In the genomic region with DNA sequence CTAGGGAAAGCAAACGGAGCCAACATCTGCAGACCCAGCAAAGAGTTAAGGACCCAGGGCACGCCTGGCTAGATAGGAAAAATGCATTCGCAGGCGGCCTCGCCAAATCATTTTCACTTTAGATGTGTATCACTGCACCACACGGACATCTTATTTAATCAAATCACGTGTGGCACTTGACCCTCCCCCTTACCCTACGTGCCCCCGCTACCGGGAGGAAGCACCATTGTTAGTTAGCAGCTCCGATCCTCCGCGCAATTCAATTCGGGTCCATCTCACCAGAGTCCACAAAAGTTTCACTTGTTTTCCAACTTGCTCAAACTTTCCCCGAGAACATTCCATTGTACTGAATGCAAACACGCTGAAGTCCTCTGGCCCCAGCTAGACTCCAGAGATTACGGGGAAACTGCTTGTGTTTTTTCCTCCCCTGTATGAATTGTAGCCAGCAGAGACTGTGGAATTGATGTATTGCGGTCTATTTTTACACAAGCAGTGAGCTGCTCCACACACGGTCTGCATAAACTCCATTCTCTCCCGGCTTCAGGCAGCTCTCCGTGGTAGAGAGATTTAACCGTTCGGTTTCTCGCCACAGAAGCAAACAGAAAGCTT, we compare ENCODE assay signal across 8 mouse cellular contexts. TPM values are rescaled to one million over a fixed set of nuclear protein-coding genes. Genes with fewer than 3 reads are reported as not detected.
A peak's percentile ranks its signal among the peaks of the same experiment; 100 is the strongest.
DNase-seq lines count a peak whose midpoint lies in the region; ATAC-seq lines count a peak whose summit lies in the region.

No protein-coding gene starts in this region.

- peak; percentile 75 for ATAC-seq in common myeloid progenitor, adult 5-6 weeks (replicated peaks; ENCODE audit: low read depth, poor library complexity, severe bottlenecking)
- peak; percentile 88 for ATAC-seq in hindbrain, embryonic 16.5 days

- peak overlapping the region; percentile 51 for H3K4me3 ChIP-seq in hindbrain, embryonic 16.5 days (ENCODE audit: low read length)
- peak overlapping the region; percentile 71 for H3K4me3 ChIP-seq in macrophage (ENCODE audit: inconsistent target)

- peak; percentile 35 to 40 for DNase-seq in adrenal gland, adult 18-20 months (ENCODE audit: low spot score in 2 of 2)
- peak; percentile 50 for DNase-seq in gastrocnemius, postnatal 10 days
- peak; percentile 41 to 42 for DNase-seq in layer of hippocampus, postnatal 36 days
- DNase-seq in retina, postnatal 1 day, result peak; percentile 79
- peak; percentile 35 for DNase-seq in urinary bladder, postnatal 25 days (ENCODE audit: low spot score)

- WGBS in hindbrain, embryonic 16.5 days, result under 1% methylated on average over 24 of the region's 24 CpGs
- WGBS in macrophage (ENCODE audit: missing documents), result under 1% methylated on average over 24 of the region's 24 CpGs

- H3K27ac ChIP-seq in hindbrain, embryonic 16.5 days (ENCODE audit: low read depth, low read length), result peak overlapping the region; percentile 36
- H3K27ac ChIP-seq in macrophage, result no peak overlapping the region

- no peaks in the 10 kb centered on the region for H3K9me3 ChIP-seq in hindbrain, embryonic 16.5 days (ENCODE audit: control insufficient read depth, low read length)

- peaks cover 11% of the 10 kb centered on the region for H3K4me1 ChIP-seq in hindbrain, embryonic 16.5 days (ENCODE audit: control insufficient read depth, insufficient read depth, low read depth, low read length)

- H3K9ac ChIP-seq in hindbrain, embryonic 16.5 days (ENCODE audit: low read depth, low read length), result peak overlapping the region; percentile 28

- H3K36me3 ChIP-seq in hindbrain, embryonic 16.5 days (ENCODE audit: control insufficient read depth, insufficient read depth, low read length), result no peaks in the 10 kb centered on the region
- no peaks in the 10 kb centered on the region for H3K36me3 ChIP-seq in macrophage (ENCODE audit: inconsistent target)

- H3K79me2 ChIP-seq in macrophage (ENCODE audit: inconsistent target), result no peaks in the 10 kb centered on the region

- H3K4me2 ChIP-seq in hindbrain, embryonic 16.5 days (ENCODE audit: low read length), result peak overlapping the region; percentile 60

- no peaks in the 10 kb centered on the region for H3K27me3 ChIP-seq in hindbrain, embryonic 16.5 days (replicated peaks; ENCODE audit: control insufficient read depth, insufficient read depth, low read length)

RNA-seq across cellular contexts. Expression of gene Ppargc1a, which starts 14.9 kb away (rescaled TPM):
- total RNA-seq in adrenal gland, adult 18-20 months (2021), result 10 to 100 TPM; 15.8 to 64.3 TPM
- total RNA-seq in common myeloid progenitor, adult 5-6 weeks (2017), result 0.29 and 0.46 TPM in 2 replicates
- total RNA-seq in gastrocnemius, postnatal 10 days (2021), result 10 to 100 TPM; 22.4 to 27.0 TPM
- 13.3 and 21.6 TPM in 2 replicates for polyA plus RNA-seq in hindbrain, embryonic 16.5 days (2015; fragmentation: Nextera tagmentation; extraction: Ambion mirVana)
- 10 to 100 TPM; 42.8 to 46.1 TPM for total RNA-seq in layer of hippocampus, postnatal 36 days (2021)
- total RNA-seq in macrophage (2018; cell fraction: chromatin; rRNA removed), result 1 to 10 TPM in 1 of 26 experiments, under 1 TPM in 3, not detected in 22; 0.13 to 2.1 (median 0.23) TPM
- total RNA-seq in macrophage (2018; cell fraction: cytosol; rRNA removed), result under 1 TPM in 15 of 26 experiments, not detected in 11; under 0.01 to 0.12 (median 0.05) TPM
- total RNA-seq in macrophage (2018; cell fraction: nucleus; rRNA removed), result under 1 TPM in 3 of 26 experiments, not detected in 23; 0.14 to 0.32 (median 0.20) TPM
- polyA plus RNA-seq in macrophage (2018), result 0.03 to 0.12 TPM in 2 of 3 replicates, not detected in the other

Comparison
In these comparisons a context has a peak if more than half of its experiments do, and no peak if none do; other contexts are left out.
1. RNA of gene Ppargc1a, which starts 14.9 kb away (total RNA-seq): 15.8 to 64.3 TPM in adrenal gland, adult 18-20 months, 42.8 to 46.1 TPM in layer of hippocampus, postnatal 36 days and 22.4 to 27.0 TPM in gastrocnemius, postnatal 10 days; 0.29 to 0.46 TPM in common myeloid progenitor, adult 5-6 weeks; every median in the first group is over 10 times any median in the second.
2. Peak in every context shown above with its lines, with median percentiles within 50 percentile points of each other: DNase-seq.